Mouse (Mus musculus): ENCODE data around the gene Fn3krp. TPM values are rescaled to one million over a fixed set of nuclear protein-coding genes. Genes with fewer than 3 reads are reported as not detected.

Fn3krp gene
- polyA plus RNA-seq (2017; shearing (Covaris generic)): 0.29 TPM

DNA sequence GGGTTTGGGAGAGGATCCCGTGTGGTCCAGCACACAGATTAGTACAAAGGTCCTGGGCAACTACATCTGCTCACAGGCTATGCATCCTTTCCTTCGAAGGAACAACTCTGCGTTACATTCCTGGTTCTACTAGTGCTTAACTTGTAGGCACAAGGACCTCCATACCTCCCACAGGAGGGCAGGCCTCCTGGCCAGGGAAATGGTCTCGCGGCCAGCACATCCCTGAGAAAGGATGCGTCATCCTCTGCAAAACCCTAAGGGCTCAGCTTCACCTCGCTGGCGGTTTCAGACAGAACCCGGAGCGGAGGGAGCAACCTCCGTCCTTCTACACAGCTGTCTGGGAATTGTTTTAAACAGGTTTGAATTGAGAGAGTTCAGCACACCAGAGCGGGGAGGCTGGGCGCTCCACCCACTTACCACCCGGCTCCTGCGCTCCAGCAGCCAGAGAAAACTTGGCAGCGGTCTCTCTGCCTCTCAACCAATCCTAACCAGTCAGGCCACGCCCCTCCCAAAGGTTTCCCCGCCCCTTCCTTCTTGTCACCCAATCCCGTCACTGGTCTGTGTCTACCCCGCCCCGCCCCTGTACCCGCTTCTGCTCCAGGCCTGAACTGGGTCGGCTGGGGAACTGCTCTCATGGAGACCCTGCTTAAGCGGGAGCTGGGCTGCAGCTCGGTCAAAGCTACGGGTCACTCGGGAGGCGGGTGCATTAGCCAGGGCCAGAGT lies at the start of gene Fn3krp:
Gene Fn3krp, plus strand, starts transcription at position 572 of the 723 bp plus-strand sequence.

DNA sequence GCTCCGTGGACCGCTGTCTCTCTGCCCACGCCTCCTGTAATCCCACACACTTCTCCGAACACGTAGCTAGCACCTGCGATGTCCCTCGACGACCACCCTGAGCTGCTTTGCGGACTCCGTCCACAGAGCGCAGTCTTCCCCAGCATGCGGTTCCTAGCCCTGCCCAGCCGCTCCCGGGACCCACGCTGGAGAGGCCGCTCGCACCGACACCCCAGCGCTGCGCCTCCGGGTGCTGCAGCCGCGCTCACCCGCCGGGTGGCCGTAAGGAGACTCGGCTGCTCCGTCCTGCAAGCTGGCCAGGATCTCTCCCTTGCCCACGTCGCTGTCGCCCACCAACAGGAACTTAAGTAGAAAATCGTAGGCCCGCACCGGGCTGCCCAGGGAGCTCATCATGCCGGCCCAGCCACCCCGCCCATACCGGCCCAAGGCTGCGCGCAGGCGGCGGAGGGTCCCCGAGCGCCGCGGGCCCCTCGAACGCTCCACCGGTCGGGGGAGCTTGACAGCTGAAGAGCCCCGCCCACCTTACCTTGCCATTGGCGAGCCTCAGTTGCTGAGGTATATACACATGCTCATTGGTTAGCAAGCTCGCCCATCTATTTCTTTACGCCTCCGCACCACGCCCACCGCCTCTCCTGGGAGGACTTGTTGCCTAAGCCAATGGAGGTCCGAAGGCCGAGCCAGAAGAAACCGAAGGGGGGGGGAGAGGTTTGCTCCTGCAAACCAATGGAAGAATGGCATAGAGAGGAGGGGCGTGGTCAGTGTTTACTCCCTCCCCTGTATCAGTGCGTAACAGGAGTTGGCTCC lies 33.2 kb upstream of the Fn3krp start, which contains the start of gene Rab40b:
Gene Rab40b, minus strand, starts transcription at position 502 of the 804 bp plus-strand sequence.

GRCm38 (mm10) chr11:121434156-121435155 lies 13.3 kb downstream of the Fn3krp start, which contains the start of gene Fn3k:
Gene Fn3k (plus strand): TSS chr11:121434913.

GRCm38 (mm10) chr11:121451753-121452635 lies 30.8 kb downstream of the Fn3krp start, which contains the start of gene Tbcd:
Gene Tbcd (plus strand): TSS chr11:121451949.

Other genes with a start within 250 kb of the Fn3krp start
- gene Hexdc, start 217.0 kb upstream of the Fn3krp start, polyA plus RNA-seq (2017; shearing (Covaris generic)): 2.5 TPM
- gene Ogfod3, start 216.7 kb upstream of the Fn3krp start, polyA plus RNA-seq (2017; shearing (Covaris generic)): 12.4 TPM
- gene Cybc1, start 192.1 kb upstream of the Fn3krp start, polyA plus RNA-seq (2017; shearing (Covaris generic)): 74.3 TPM
- 28.2 TPM for gene Narf, start 184.1 kb upstream of the Fn3krp start, polyA plus RNA-seq (2017; shearing (Covaris generic))
- 18.7 TPM for gene Foxk2, start 161.4 kb upstream of the Fn3krp start, polyA plus RNA-seq (2017; shearing (Covaris generic))
- 81.5 TPM for gene Wdr45b, start 67.0 kb upstream of the Fn3krp start, polyA plus RNA-seq (2017; shearing (Covaris generic))
- gene Rab40b, start 33.1 kb upstream of the Fn3krp start, polyA plus RNA-seq (2017; shearing (Covaris generic)): not detected
- not detected for gene Fn3k, start 13.5 kb downstream of the Fn3krp start, polyA plus RNA-seq (2017; shearing (Covaris generic))
- gene Tbcd, start 30.5 kb downstream of the Fn3krp start, polyA plus RNA-seq (2017; shearing (Covaris generic)): 27.9 TPM
- gene Zfp750, start 97.9 kb downstream of the Fn3krp start, polyA plus RNA-seq (2017; shearing (Covaris generic)): not detected

All from effector memory CD4-positive, alpha-beta T cell, adult 5 months (primary cell).